Mouse (Mus musculus) MEL (cell line): ENCODE data around the gene Polr3gl. TPM values are rescaled to one million over a fixed set of nuclear protein-coding genes. Genes with fewer than 3 reads are reported as not detected.

ENCODE experiments used
- DNase-seq: peaks from one replicate; pipeline ENCODE4 v3.0.0; 2011; ENCODE audit warnings: low read depth, low spot score
- H3K27ac ChIP-seq: 2 replicates; pipeline ENCODE4 v1.5.1; 2012; ENCODE audit warnings: low read depth, mild to moderate bottlenecking, control low read depth, low read length, moderate library complexity; ENCODE audit not compliant: control insufficient read depth
- H3K27me3 ChIP-seq, 2 experiments: fragments of 150-350 bp in 1 of 2; sonication (generic) in 1 of 2; 2 replicates each; pipeline ENCODE4 v1.6.1; 2012; ENCODE audit warnings: low read length in 2 of 2, mild to moderate bottlenecking in 2 of 2, improper control_type of control experiment in 1 of 2, moderate library complexity in 1 of 2; ENCODE audit not compliant: insufficient read depth in 2 of 2, control insufficient read depth in 1 of 2
- H3K36me3 ChIP-seq, 2 experiments: 2 replicates each; pipeline ENCODE4 v1.6.1; 2012 to 2014; ENCODE audit warnings: low read length in 2 of 2, improper control_type of control experiment in 1 of 2, inconsistent platforms in 1 of 2, mild to moderate bottlenecking in 1 of 2; ENCODE audit not compliant: insufficient read depth in 2 of 2, control insufficient read depth in 1 of 2
- H3K4me1 ChIP-seq, 2 experiments: fragments of 150-350 bp in 1 of 2; sonication (generic) in 1 of 2; 2 replicates each; pipeline ENCODE4 v1.6.1; 2012; ENCODE audit warnings: low read length in 2 of 2, improper control_type of control experiment in 1 of 2, mild to moderate bottlenecking in 1 of 2; ENCODE audit not compliant: insufficient read depth in 2 of 2, control insufficient read depth in 1 of 2
- H3K4me3 ChIP-seq, 2 experiments: fragments of 150-350 bp in 1 of 2; sonication (generic) in 1 of 2; 2 replicates each; pipeline ENCODE4 v1.5.1; 2012; ENCODE audit warnings: low read depth in 2 of 2, low read length in 2 of 2, mild to moderate bottlenecking in 2 of 2, moderate library complexity in 2 of 2, control low read depth in 1 of 2, improper control_type of control experiment in 1 of 2; ENCODE audit not compliant: control insufficient read depth in 1 of 2, insufficient read depth in 1 of 2
- H3K79me2 ChIP-seq: 2 replicates; pipeline ENCODE4 v1.6.1; 2012; ENCODE audit warnings: mild to moderate bottlenecking, low read length, moderate library complexity; ENCODE audit not compliant: control insufficient read depth, poor library complexity, insufficient read depth
- H3K9ac ChIP-seq: 2 replicates; pipeline ENCODE4 v1.6.1; 2012; ENCODE audit warnings: low read depth, mild to moderate bottlenecking, control low read depth, low read length, moderate library complexity; ENCODE audit not compliant: control insufficient read depth, poor library complexity, severe bottlenecking
- H3K9me3 ChIP-seq: fragments of 150-350 bp; sonication (generic); replicated peaks from 2 replicates; pipeline ENCODE4 v1.6.1; 2012; ENCODE audit warnings: mild to moderate bottlenecking, low read length, improper control_type of control experiment, moderate library complexity; ENCODE audit not compliant: insufficient read depth
- BHLHE40 ChIP-seq: IDR thresholded peaks from 2 replicates; pipeline ENCODE4 v1.6.1; 2012; ENCODE audit warnings: low read depth, mild to moderate bottlenecking, inconsistent platforms, low read length, improper control_type of control experiment, borderline replicate concordance
- CHD1 ChIP-seq: IDR thresholded peaks from 2 replicates; pipeline ENCODE4 v1.6.1; 2012; ENCODE audit warnings: low read depth, mild to moderate bottlenecking, inconsistent platforms, low read length, improper control_type of control experiment
- CHD2 ChIP-seq: IDR thresholded peaks from 2 replicates; pipeline ENCODE4 v1.6.1; 2011; ENCODE audit warnings: low read length, improper control_type of control experiment
- CTCF ChIP-seq, 3 experiments: IDR thresholded peaks in 2 of 3; conservative IDR thresholded peaks in 1 of 3; 2 replicates each; pipeline ENCODE4 v1.5.1; 2011 to 2012; ENCODE audit warnings: low read length in 3 of 3, low read depth in 2 of 3, mild to moderate bottlenecking in 2 of 3, improper control_type of control experiment in 1 of 3, inconsistent platforms in 1 of 3, mixed read lengths in 1 of 3, moderate library complexity in 1 of 3; ENCODE audit not compliant: control insufficient read depth in 1 of 3, insufficient read depth in 1 of 3, poor library complexity in 1 of 3, severe bottlenecking in 1 of 3
- E2F4 ChIP-seq: IDR thresholded peaks from 2 replicates; pipeline ENCODE4 v1.6.1; 2011; ENCODE audit warnings: low read depth, low read length, improper control_type of control experiment, borderline replicate concordance
- ELF1 ChIP-seq: IDR thresholded peaks from 2 replicates; pipeline ENCODE4 v1.6.1; 2014; ENCODE audit warnings: low read depth, mild to moderate bottlenecking, inconsistent platforms, low read length, improper control_type of control experiment, moderate library complexity
- EP300 ChIP-seq, 2 experiments: IDR thresholded peaks; 2 replicates each; pipeline ENCODE4 v1.6.1; 2011; ENCODE audit warnings: improper control_type of control experiment in 2 of 2, low read length in 2 of 2, low read depth in 1 of 2, mild to moderate bottlenecking in 1 of 2
- ETS1 ChIP-seq: IDR thresholded peaks from 2 replicates; pipeline ENCODE4 v1.6.1; 2012; ENCODE audit warnings: low read depth, mild to moderate bottlenecking, inconsistent platforms, low read length, improper control_type of control experiment, moderate library complexity
- GATA1 ChIP-seq: IDR thresholded peaks from 2 replicates; pipeline ENCODE4 v1.6.1; 2011; ENCODE audit warnings: low read depth, low read length, improper control_type of control experiment
- HCFC1 ChIP-seq: IDR thresholded peaks from 2 replicates; pipeline ENCODE4 v1.6.1; 2012; ENCODE audit warnings: low read depth, mild to moderate bottlenecking, inconsistent platforms, low read length, improper control_type of control experiment, moderate library complexity
- JUND ChIP-seq: IDR thresholded peaks from 2 replicates; pipeline ENCODE4 v1.6.1; 2011; ENCODE audit warnings: low read depth, mild to moderate bottlenecking, improper control_type of control experiment, low read length
- KAT2A ChIP-seq: conservative IDR thresholded peaks from 2 replicates; pipeline ENCODE4 v1.6.1; 2012; ENCODE audit warnings: low read depth, low read length, improper control_type of control experiment, inconsistent platforms
- MAFK ChIP-seq: IDR thresholded peaks from 2 replicates; pipeline ENCODE4 v1.6.1; 2011; ENCODE audit warnings: low read depth, mild to moderate bottlenecking, low read length, improper control_type of control experiment, borderline replicate concordance
- MAX ChIP-seq: IDR thresholded peaks from 2 replicates; pipeline ENCODE4 v1.6.1; 2011; ENCODE audit warnings: low read length, improper control_type of control experiment
- MAZ ChIP-seq: IDR thresholded peaks from 2 replicates; pipeline ENCODE4 v1.6.1; 2012; ENCODE audit warnings: low read depth, mild to moderate bottlenecking, inconsistent platforms, low read length, improper control_type of control experiment
- MEF2A ChIP-seq: IDR thresholded peaks from 2 replicates; pipeline ENCODE4 v1.6.1; 2014; ENCODE audit warnings: low read depth, mild to moderate bottlenecking, inconsistent platforms, low read length, improper control_type of control experiment; ENCODE audit not compliant: poor library complexity, insufficient replicate concordance, severe bottlenecking; ENCODE audit errors: extremely low read depth
- MXI1 ChIP-seq: IDR thresholded peaks from 2 replicates; pipeline ENCODE4 v1.6.1; 2011; ENCODE audit warnings: mild to moderate bottlenecking, low read depth, low read length, improper control_type of control experiment
- MYB ChIP-seq: IDR thresholded peaks from 2 replicates; pipeline ENCODE4 v1.6.1; 2011; ENCODE audit warnings: mild to moderate bottlenecking, low read depth, low read length, improper control_type of control experiment
- MYC ChIP-seq: IDR thresholded peaks from 2 replicates; pipeline ENCODE4 v1.6.1; 2011; ENCODE audit warnings: low read depth, mild to moderate bottlenecking, low read length, improper control_type of control experiment, moderate library complexity
- NELFE ChIP-seq: IDR thresholded peaks from 2 replicates; pipeline ENCODE4 v1.6.1; 2011; ENCODE audit warnings: low read depth, low read length, improper control_type of control experiment
- NRF1 ChIP-seq: IDR thresholded peaks from 2 replicates; pipeline ENCODE4 v1.6.1; 2014; ENCODE audit warnings: low read depth, mild to moderate bottlenecking, inconsistent platforms, low read length, improper control_type of control experiment, moderate library complexity; ENCODE audit not compliant: poor library complexity, insufficient read depth, severe bottlenecking
- POLR2A ChIP-seq, 2 experiments: IDR thresholded peaks; 2 replicates each; pipeline ENCODE4 v1.6.1; 2011 to 2012; ENCODE audit warnings: low read length in 2 of 2, mild to moderate bottlenecking in 2 of 2, control low read depth in 1 of 2, improper control_type of control experiment in 1 of 2, low read depth in 1 of 2, moderate library complexity in 1 of 2; ENCODE audit not compliant: control insufficient read depth in 1 of 2, insufficient read depth in 1 of 2, poor library complexity in 1 of 2
- POLR2AphosphoS2 ChIP-seq: IDR thresholded peaks from 2 replicates; pipeline ENCODE4 v1.6.1; 2011; ENCODE audit warnings: low read length, improper control_type of control experiment
- POLR2AphosphoS5 ChIP-seq: IDR thresholded peaks from 2 replicates; pipeline ENCODE4 v1.6.1; 2012; ENCODE audit warnings: low read depth, borderline replicate concordance, mild to moderate bottlenecking, inconsistent platforms, low read length, moderate library complexity, mixed read lengths
- RAD21 ChIP-seq: IDR thresholded peaks from 2 replicates; pipeline ENCODE4 v1.6.1; 2011; ENCODE audit warnings: mild to moderate bottlenecking, low read depth, low read length, improper control_type of control experiment
- RCOR1 ChIP-seq: IDR thresholded peaks from 2 replicates; pipeline ENCODE4 v1.6.1; 2012; ENCODE audit warnings: low read depth, mild to moderate bottlenecking, inconsistent platforms, low read length, improper control_type of control experiment
- SIN3A ChIP-seq: IDR thresholded peaks from 2 replicates; pipeline ENCODE4 v1.6.1; 2012; ENCODE audit warnings: low read length, improper control_type of control experiment, inconsistent platforms
- SMC3 ChIP-seq: IDR thresholded peaks from 2 replicates; pipeline ENCODE4 v1.6.1; 2011; ENCODE audit warnings: low read depth, low read length, improper control_type of control experiment
- TAL1 ChIP-seq: IDR thresholded peaks from 2 replicates; pipeline ENCODE4 v1.6.1; 2012; ENCODE audit warnings: mild to moderate bottlenecking, inconsistent platforms, low read length, moderate library complexity, mixed read lengths
- TBP ChIP-seq: IDR thresholded peaks from 2 replicates; pipeline ENCODE4 v1.8.0; 2011; ENCODE audit warnings: low read depth, low read length, improper control_type of control experiment
- TCF12 ChIP-seq: IDR thresholded peaks from 2 replicates; pipeline ENCODE4 v1.6.1; 2014; ENCODE audit warnings: low read depth, mild to moderate bottlenecking, inconsistent platforms, low read length, improper control_type of control experiment, moderate library complexity
- USF1 ChIP-seq: IDR thresholded peaks from 2 replicates; pipeline ENCODE4 v1.6.1; 2014; ENCODE audit warnings: low read depth, mild to moderate bottlenecking, inconsistent platforms, low read length, improper control_type of control experiment, moderate library complexity
- USF2 ChIP-seq, 2 experiments: IDR thresholded peaks; 2 replicates each; pipeline ENCODE4 v1.6.1; 2011 to 2012; ENCODE audit warnings: improper control_type of control experiment in 2 of 2, low read length in 2 of 2, borderline replicate concordance in 1 of 2, inconsistent platforms in 1 of 2, low read depth in 1 of 2, mild to moderate bottlenecking in 1 of 2; ENCODE audit not compliant: insufficient read depth in 1 of 2
- ZC3H11A ChIP-seq: IDR thresholded peaks from 2 replicates; pipeline ENCODE4 v1.6.1; 2012; ENCODE audit warnings: low read depth, mild to moderate bottlenecking, inconsistent platforms, low read length, improper control_type of control experiment
- ZKSCAN1 ChIP-seq: IDR thresholded peaks from 2 replicates; pipeline ENCODE4 v1.6.1; 2012; ENCODE audit warnings: low read depth, mild to moderate bottlenecking, inconsistent platforms, low read length, improper control_type of control experiment, moderate library complexity
- ZNF384 ChIP-seq: IDR thresholded peaks from 2 replicates; pipeline ENCODE4 v1.6.1; 2012; ENCODE audit warnings: low read depth, mild to moderate bottlenecking, inconsistent platforms, low read length, improper control_type of control experiment
- polyA plus RNA-seq, 2 experiments: library from polyadenylated mRNA; stranded (reverse) in 1 of 2; unstranded in 1 of 2; fragments of >175 nt in 1 of 2; fragments of >200 nt in 1 of 2; gene quantifications; 2 replicates each; pipeline versions ENCODE4 v1.2.1 to v1.2.4; 2012; ENCODE audit warnings: low replicate concordance in 2 of 2, low read depth in 1 of 2; ENCODE audit not compliant: insufficient read length in 2 of 2, insufficient read depth in 1 of 2, missing spikeins in 1 of 2
- total RNA-seq: library from RNA; depleted of rRNA; stranded (reverse); fragments of 300-350 nt; gene quantifications from 2 replicates; pipeline ENCODE4 v1.2.3, GENCODE M21; 2012

Gene Polr3gl
- total and polyA plus RNA-seq, 3 experiments, result 31.1 to 39.8 TPM; not detected in 1

DNA sequence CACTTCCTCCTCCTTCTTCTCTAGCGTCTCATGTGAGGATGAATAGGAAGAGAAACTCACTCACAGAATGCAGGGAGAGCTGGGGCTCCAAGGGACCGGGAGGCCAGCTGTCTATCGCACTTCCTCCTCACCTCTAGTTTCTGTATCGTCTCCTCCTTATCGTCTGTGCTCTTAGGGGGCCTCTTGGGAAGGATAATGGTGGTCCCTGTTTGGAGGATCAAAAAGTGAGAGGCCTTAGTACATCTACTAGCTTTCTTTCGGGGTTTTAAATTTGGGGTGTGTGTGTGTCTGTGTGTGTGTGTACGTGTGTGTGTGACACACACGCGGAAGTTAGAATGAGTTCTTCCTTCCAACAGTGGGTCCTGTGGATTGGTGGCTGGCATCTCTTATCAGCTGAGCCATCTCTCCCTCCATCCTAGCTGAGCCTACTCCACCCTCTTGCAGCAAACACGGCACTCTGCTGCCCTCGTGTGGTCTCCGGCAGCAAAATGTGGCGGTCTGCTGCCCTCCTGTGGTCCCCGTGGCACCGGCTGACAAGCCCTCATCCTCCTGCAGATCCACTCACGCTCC lies 14.0 kb downstream of the Polr3gl start:
- peaks cover 3% of the 10 kb centered on the region; the same call in 1 of the 2 replicates for H3K79me2 ChIP-seq
- H3K4me3 ChIP-seq, result peak overlapping the region; percentile 58 to 59
- H3K27me3 ChIP-seq, result no peaks in the 10 kb centered on the region
- peaks cover 0 to 34% of the 10 kb centered on the region in 2 experiments; a peak in 2 of 4 replicates for H3K36me3 ChIP-seq
- H3K9ac ChIP-seq, result peak overlapping the region; percentile 65
- DNase-seq, result peak; percentile 100
- H3K27ac ChIP-seq, result peak overlapping the region; percentile 76
- H3K9me3 ChIP-seq, result no peaks in the 10 kb centered on the region
- H3K4me1 ChIP-seq, result peaks cover 12 to 42% of the 10 kb centered on the region in 2 experiments
- TF ChIP-seq MAZ (peak; percentile 88), POLR2AphosphoS5 (peak; percentile 60; the same call in 1 of the 2 replicates), MYC (peak; percentile 80), TCF12 (peak; percentile 57; the same call in 1 of the 2 replicates), ETS1 (peak; percentile 68), TBP (peak; percentile 73), KAT2A (no peak), POLR2A (IDR thresholded peaks at IDR 0.05; ENCODE audit: control insufficient read depth in 1 of 2, insufficient read depth in 1 of 2, low read depth in 1 of 2, low read length in 2 of 2, poor library complexity in 1 of 2) (peak in 1 of 2 experiments; percentile 87; a peak in 2 of 4 replicates), MYB (no peak), MXI1 (peak; percentile 92), POLR2AphosphoS2 (peak; percentile 61; the same call in 1 of the 2 replicates), ZNF384 (peak; percentile 63; the same call in 1 of the 2 replicates), NRF1 (peak; percentile 20; the same call in 1 of the 2 replicates), ZKSCAN1 (no peak), EP300 (IDR thresholded peaks at IDR 0.05; ENCODE audit: low read depth in 1 of 2, low read length in 2 of 2) (peak; percentile 46 to 56; a peak in 2 of 4 replicates), GATA1 (peak; percentile 100), JUND (peak; percentile 84), RAD21 (peak; percentile 100), BHLHE40 (peak; percentile 59; the same call in 1 of the 2 replicates), ZC3H11A (peak; percentile 100), E2F4 (no peak), USF1 (peak; percentile 60; the same call in 1 of the 2 replicates), CHD2 (no peak), NELFE (peak; percentile 72), CHD1 (no peak), HCFC1 (peak; percentile 78), SMC3 (peak; percentile 100), USF2 (IDR thresholded peaks at IDR 0.05; ENCODE audit: borderline replicate concordance in 1 of 2, insufficient read depth in 1 of 2, low read depth in 1 of 2, low read length in 2 of 2) (no peak), RCOR1 (peak; percentile 94), ELF1 (peak; percentile 88), CTCF (IDR thresholded peaks at IDR 0.05 in 2 of 3, conservative IDR thresholded peaks at IDR 0.05 in 1 of 3; ENCODE audit: control insufficient read depth in 1 of 3, insufficient read depth in 1 of 3, low read depth in 2 of 3, low read length in 3 of 3, poor library complexity in 1 of 3, severe bottlenecking in 1 of 3) (peak in 1 of 3 experiments; percentile 99; a peak in 4 of 6 replicates), MAFK (no peak), MEF2A (no peak), SIN3A (peak; percentile 98), MAX (peak; percentile 91), TAL1 (peak; percentile 49)
